Mouse (Mus musculus): Measurements from ENCODE around the gene Il9r.

- TF ChIP-seq CTCF (IDR thresholded peaks at IDR 0.05; ENCODE audit: low read depth), result no peak
- no peak for TF ChIP-seq EP300 (IDR thresholded peaks at IDR 0.05; ENCODE audit: low read depth)
Observed at GRCm38 (mm10) chr11:32224468-32225139, 24.5 kb upstream of the Il9r start.

Measured in liver, embryonic 14.5 days (tissue).